Mouse (Mus musculus): Measurements from ENCODE around the gene Bcl2a1b.
A peak's percentile ranks its signal among the peaks of the same experiment; 100 is the strongest.
"Not testable (repeated sequence)": the region's sequence is repeated elsewhere in the genome, so short reads cannot be mapped to it uniquely, and the experiment has no call there.

The Bcl2a1b gene

GRCm38 (mm10) chr9:89198969-89199416 lies at the start of gene Bcl2a1b, which contains the start of gene Gm29094:
Bcl2a1b (plus strand) TSS chr9:89199209.
Gm29094 (plus strand) TSS chr9:89199379.
- DNase-seq (ENCODE audit: low spot score in 2 of 2), result not testable (repeated sequence)

DNA sequence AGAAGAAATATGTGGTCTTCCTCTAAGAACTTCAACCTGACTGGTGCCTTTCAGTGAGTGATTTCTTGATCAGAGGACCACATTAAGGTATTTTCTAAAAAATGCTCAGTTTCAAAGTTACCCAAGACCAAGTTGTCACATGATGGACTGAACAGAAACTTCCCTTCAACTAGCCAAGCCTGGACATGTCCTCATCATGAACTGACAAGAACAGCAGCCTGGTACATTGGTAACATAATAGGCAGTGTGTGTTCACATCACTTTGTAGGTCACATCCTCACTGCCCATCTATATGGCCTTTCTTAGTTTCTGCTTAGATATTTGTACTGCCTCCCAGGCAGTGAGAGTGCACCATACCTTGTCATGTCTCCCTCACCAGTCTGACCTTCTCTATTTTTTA lies 26.5 kb upstream of the Bcl2a1b start:
- not testable (repeated sequence) for DNase-seq (ENCODE audit: low spot score in 2 of 2)

DNA sequence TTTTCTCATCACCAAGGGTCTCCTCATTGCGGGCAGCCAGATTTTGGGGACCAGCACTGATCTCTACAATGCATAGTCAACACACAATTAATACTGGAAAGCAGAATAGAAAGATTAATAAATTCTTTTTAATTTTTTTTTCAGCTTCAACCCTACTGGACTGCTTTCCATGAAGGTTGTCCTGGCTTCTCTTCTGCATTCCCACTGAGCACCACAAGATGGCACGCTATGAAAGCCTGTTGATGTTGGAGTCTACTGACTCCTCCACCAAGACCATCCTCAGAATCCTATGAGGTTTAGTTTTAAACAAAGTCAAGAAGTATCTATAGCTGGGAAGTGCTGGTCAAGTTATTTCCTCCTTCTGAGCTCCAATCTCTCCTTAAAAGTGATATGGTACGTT lies 20.2 kb upstream of the Bcl2a1b start:
- peak; percentile 38 to 58 for DNase-seq (ENCODE audit: low spot score in 2 of 2)

GRCm38 (mm10) chr9:89179469-89179868 lies 19.5 kb upstream of the Bcl2a1b start:
- not testable (repeated sequence) for DNase-seq (ENCODE audit: low spot score in 2 of 2)

GRCm38 (mm10) chr9:89187006-89187405 lies 12.0 kb upstream of the Bcl2a1b start:
- DNase-seq (ENCODE audit: low spot score in 2 of 2), result not testable (repeated sequence)

- DNase-seq (ENCODE audit: low spot score in 2 of 2), result not testable (repeated sequence)
These were observed 3.5 kb upstream of the Bcl2a1b start for GRCm38 (mm10) chr9:89195483-89195882.

DNA sequence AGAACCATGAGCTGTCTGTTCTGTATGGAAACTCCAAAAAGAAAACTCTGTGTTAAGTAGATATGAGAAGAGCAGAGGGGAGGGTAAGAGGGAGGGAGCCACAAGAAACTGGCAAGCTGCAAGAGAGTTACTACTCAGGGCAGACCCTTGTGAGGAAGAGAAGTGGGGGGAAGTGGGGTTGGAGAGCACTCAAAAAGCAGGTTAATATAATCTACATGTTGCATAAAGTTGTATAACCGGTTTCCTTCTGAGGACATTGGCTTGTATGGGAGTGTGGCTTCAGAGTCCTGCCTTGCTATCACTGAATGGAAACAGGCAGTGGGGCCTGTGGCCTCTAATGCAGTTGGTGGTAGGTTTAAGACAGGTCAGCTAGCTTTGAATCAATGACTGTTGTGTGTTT lies 1.5 kb upstream of the Bcl2a1b start:
- not testable (repeated sequence) for DNase-seq (ENCODE audit: low spot score in 2 of 2)

DNA sequence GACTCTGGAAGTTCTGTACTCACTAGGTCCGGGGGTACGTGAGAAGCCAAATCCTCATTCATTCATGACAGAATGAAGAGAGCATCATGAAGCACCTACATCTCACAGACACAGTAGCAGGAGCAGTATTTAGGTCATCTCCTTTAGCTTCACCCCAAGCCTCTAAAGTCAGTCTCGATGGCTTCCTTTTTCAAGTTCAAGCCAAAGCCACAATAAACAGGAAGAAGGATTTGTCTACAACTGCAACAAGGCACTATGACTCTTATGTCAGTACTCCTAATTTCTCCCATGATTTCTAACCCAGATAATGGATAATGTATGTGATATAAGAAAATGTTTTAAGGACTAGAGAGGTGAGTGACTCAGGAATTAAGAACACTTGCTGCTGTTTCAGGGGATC lies 660 bp upstream of the Bcl2a1b start:
- DNase-seq (ENCODE audit: low spot score in 2 of 2), result not testable (repeated sequence)

DNA sequence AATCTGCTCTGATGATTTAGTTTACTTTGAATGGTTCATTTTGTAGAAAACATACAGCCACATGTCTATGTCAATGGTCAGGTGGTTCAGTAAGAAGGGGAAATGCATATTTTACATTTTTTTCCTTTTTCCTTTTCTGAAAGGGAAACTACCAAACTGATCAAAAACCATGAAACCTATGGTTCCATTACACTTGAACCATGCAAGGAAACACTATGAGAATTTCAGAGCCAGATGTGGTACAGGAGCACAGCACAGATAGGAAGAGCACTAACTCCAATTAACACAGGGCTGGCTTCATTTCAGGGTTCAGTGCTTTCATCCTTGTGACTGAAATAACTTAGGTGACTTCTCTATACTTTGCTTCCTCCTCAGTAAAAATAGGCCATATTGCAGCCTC lies 3.2 kb downstream of the Bcl2a1b start:
- DNase-seq (ENCODE audit: low spot score in 2 of 2), result not testable (repeated sequence)

GRCm38 (mm10) chr9:89208939-89209338 lies 9.9 kb downstream of the Bcl2a1b start:
- DNase-seq (ENCODE audit: low spot score in 2 of 2), result not testable (repeated sequence)

DNA sequence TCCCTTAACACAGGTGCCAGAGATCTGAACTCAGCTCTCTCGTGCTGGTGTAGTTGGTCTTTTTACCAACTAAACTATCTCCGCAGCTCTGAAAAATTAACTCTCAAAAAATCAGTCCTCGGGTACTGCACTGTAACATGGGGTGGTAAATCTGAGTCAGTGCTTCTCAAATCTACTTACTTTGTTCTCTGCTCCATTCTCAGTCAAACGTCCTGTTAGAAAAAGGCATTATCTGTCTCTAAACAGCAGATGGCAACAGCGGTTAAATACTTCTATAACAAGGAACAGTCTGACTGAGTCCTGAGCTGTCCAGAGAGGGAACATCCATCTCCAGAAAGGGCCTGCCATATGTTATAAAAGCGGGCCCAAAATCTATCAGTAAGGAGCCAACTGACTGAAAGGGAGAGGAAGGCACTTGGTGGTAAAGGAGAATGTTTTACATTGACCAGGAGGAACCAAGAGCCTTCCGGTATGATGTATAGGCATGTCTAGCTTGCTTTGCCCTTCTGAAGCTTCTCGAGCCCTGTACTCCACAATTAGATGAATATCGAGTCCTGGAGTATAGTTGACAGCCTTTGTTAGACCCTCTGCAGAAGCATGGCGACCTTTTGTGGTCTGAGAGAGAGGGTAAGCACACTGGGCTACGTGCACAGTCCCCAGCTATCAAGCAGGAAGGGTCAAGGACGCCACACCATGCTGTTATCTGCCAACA lies 11.5 kb downstream of the Bcl2a1b start, which contains the start of gene Mthfs:
TSS of gene Mthfs (plus strand) at position 324 of the 712 bp plus-strand sequence.
- not testable (repeated sequence) for DNase-seq (ENCODE audit: low spot score in 2 of 2)

GRCm38 (mm10) chr9:89211065-89211858 lies 12.3 kb downstream of the Bcl2a1b start:
- DNase-seq (ENCODE audit: low spot score in 2 of 2), result peak; percentile 63 to 75

DNA sequence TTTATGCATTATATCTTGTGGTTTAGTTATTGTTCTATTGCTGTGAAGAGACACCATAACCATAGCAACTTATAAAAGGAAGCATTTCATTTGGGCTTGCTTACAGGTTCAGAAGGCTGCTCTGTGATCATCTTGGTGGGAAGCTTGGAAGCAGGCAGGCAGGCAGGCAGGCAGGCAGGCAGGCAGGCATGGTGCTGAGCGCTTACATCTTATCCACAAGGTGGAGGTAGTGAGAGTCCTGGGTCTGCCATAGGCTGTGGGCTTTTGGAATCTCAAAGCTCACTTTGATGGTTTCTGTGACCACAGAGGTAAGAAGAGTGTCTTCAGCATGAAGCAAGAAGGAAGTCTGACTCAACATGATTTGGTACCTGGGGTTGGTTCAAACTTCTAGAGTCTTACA lies 13.4 kb downstream of the Bcl2a1b start:
- peak; percentile 62 to 64 for DNase-seq (ENCODE audit: low spot score in 2 of 2)

DNA sequence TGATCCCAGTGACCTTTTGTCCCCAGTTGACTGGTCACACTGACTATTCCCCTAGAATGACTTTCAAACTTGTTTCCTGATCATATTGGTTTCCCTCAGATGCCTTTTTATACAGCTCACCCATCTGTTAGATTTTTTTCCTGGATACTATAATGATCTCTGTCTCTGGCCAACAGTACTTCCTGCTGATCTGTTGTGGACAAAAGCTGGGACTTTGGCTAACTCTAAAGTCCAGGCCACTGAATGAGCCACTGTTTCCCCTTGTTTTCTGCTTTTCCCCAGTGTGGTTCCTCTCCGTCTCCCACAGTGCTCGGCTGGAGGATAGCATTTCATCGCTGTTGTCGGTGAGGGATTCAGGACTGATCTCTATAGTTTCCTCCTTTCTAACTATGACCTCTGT lies 19.2 kb downstream of the Bcl2a1b start:
- not testable (repeated sequence) for DNase-seq (ENCODE audit: low spot score in 2 of 2)

DNA sequence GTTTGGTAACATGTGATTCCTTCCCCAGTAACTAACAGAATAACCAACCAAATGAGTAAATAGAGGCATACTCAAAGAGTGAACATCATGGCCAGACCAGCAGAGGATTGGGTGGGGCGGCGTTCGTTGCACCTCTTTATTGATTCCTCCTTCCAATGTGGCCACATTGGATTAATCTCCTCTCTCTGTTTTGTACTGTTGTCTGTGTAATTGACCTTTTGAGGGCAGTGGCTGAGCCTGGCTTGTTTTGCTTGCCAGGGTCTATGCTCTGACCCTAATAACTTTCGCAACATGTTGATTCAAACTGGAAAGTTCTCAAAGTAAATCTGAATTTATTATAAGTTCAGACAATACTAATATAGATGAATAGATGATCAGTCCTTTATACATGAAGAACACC lies 20.7 kb downstream of the Bcl2a1b start:
- DNase-seq (ENCODE audit: low spot score in 2 of 2), result not testable (repeated sequence)

DNA sequence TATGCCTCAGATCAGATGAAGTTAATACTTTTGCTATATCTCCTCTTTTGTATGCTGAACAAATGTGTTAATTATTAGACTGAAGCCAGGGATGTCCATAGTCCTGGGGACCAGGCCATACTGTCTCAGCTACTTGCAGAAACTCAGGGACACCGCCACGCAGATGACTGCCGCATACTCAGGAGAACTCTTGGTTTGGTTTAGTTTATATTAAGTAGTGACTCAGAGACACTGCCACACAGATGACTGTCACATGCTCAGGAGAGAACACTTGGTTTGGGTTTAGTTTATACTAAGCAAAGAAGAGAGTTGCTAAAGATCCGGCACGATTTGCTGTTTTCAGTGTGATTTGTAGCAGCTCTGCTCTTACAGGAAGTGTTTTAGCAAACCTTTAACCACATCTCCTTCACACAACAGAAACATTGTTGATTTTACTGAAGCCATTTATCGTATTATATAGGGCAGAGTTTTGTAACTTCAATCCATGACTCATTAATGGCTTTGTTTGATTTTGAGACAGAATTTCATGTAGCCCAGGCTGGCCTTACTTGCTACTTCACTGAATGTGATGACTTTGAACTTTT lies 21.8 kb downstream of the Bcl2a1b start:
- not testable (repeated sequence) for DNase-seq (ENCODE audit: low spot score in 2 of 2)

DNA sequence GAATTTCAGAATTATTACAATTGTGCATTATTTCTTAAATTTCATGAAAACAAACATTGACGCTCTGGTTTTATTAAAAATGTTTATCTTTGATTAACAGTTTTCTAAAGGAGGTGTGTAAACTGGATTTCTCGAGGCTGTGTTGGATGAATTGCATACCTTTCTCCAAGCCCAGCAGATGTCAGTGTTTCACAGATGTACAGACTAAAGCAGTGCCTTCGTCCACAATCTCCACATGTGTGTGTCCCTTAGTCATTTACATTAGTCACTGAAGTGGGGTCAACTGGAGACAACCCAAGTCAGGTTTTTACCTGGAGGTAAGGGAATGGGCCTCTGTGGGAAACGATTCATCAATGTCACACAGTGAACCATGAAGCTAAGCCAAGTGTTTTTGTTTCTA lies 27.1 kb downstream of the Bcl2a1b start:
- DNase-seq (ENCODE audit: low spot score in 2 of 2), result no peak

DNA sequence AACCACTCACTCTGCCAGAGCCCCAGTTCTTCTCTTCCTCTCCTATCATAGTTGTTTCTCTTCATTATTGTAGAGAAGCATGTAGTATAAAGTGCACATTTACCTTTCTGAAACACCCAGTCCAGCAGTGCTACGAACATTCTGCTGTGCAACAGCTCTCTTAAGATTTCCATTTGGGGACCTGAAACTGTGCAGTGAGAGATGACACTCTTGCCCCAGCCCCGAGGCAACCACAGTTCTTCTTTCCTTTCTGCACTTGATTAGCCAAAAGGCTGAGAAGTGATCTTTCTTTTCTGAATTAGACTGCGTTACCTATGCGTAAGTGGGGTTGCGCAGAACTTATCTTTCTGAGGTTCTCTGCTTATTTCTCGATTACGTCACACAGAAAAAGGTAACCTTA lies 29.1 kb downstream of the Bcl2a1b start:
- DNase-seq (ENCODE audit: low spot score in 2 of 2), result no peak

DNA sequence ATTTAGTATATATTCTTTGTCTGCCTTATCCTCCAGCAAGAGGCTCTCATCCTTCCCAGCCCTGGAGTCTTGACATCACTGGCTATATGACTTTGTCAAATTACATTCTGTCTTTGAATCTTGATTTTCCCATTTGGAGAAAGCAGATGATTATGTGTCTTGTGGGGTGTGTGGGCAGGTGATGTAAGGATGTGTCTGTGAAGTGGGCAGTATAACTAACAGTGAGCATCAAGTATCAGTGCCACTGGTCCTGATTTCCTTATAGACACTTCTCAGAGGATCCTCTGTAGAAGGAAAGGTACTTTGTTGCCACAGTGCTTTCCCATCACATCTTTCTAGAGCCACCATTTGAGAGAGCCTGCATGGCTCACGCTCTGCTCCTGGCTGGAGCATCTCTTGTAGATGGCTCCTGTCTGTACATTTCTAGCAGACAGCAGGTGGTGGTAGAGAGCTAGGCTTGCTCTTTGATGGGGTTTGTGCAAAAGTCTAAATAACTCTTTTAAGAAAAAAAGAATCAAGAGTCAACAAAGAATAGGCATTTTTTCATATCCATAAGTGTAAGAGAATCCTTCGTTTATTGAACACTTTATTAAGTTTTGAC lies 32.0 kb downstream of the Bcl2a1b start:
- not testable (repeated sequence) for DNase-seq (ENCODE audit: low spot score in 2 of 2)

DNA sequence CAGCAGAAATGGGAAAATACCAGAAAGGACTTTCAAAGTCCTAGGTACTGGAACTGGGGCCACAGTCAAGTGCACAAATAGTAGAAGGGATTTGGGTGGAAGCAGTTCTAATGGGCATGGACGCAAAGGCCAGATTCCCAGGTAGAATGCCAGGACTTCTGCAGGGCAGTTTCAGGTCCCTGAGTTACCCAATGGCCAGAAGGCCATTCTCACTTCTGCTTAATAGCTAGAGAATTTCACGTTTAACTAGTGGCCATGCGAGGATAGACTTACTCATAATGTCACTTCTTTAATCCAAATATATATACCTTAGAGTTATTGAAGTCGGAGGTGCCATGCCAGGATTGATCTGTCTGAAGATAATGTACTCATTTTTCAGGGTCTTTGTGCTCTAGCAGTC lies 38.1 kb downstream of the Bcl2a1b start:
- DNase-seq (ENCODE audit: low spot score in 2 of 2), result not testable (repeated sequence)

DNA sequence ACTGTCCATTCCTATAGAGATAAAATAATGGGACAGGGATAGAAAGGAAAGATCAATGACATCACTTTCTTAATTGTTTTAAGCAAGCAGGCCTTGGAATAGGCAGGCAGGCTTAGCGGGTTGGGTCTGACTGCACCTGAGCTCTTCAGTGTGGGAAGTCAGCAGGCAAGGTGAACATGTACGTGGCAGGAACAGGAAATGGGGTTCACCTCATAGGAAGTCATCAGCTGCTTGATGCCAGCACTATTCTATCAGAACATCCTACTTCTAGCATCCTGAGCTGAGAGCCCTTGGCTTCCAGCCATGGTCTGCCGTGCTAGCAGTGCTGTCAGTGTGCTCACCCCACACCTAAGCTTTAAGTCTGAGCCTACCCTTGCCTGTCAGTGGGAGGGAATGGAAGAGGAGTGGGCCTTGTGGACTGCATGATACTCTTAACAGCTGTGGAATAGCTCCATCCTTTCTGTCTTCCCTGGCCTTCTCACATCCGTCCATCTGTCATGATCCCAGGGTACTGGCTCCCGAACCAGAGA lies 40.0 kb downstream of the Bcl2a1b start:
- DNase-seq (ENCODE audit: low spot score in 2 of 2), result not testable (repeated sequence)
